27 mouse cellular contexts compared by ENCODE assay signal in genomic region chr5:24433993-24434392, GRCm38 (mm10).
"Had no signal": no experiment of that assay in that cellular context is flagged by ENCODE, and none has a peak within 500 bp of the region (broad histone marks: within the 10 kb centered on the region; RNA-seq: fewer than 3 reads in every experiment).

No protein-coding gene starts in this region.

- H3K9me3 ChIP-seq: heart, embryonic 10.5 days; heart, embryonic 12.5 days; heart, embryonic 15.5 days; hindbrain, embryonic 10.5 days; hindbrain, embryonic 12.5 days; intestine, embryonic 15.5 days; limb, embryonic 13.5 days; limb, embryonic 15.5 days; liver, embryonic 12.5 days had no signal

- H3K4me2 ChIP-seq: heart, embryonic 12.5 days; heart, embryonic 15.5 days; hindbrain, embryonic 12.5 days; hindbrain, embryonic 14.5 days; intestine, embryonic 15.5 days; limb, embryonic 13.5 days; limb, embryonic 15.5 days; liver, embryonic 12.5 days had no signal

- H3K4me3 ChIP-seq: gastrocnemius, adult 2 months; heart, adult 2 months; heart, embryonic 10.5 days; heart, embryonic 12.5 days; heart, embryonic 15.5 days; hindbrain, embryonic 10.5 days; hindbrain, embryonic 12.5 days; intestine, embryonic 15.5 days; layer of hippocampus, adult 2 months; limb, embryonic 13.5 days; limb, embryonic 15.5 days; liver, embryonic 12.5 days had no signal

- DNase-seq: gastrocnemius, adult 2 months; gastrocnemius, postnatal 10 days; gastrocnemius, postnatal 25 days; heart, adult 2 months; heart, postnatal 10 days; kidney, adult 18-20 months; kidney, adult 8-10 months; kidney, postnatal 10 days; kidney, postnatal 25 days; kidney, postnatal 4 days; layer of hippocampus, postnatal 36 days; left cerebral cortex, postnatal 4 days had no signal

- ATAC-seq: hindbrain, embryonic 16.5 days; inflammation-experienced regulatory T-cells, adult 6 months; intestine, embryonic 15.5 days; intestine, postnatal 0 days; liver, embryonic 12.5 days had no signal

- H3K27ac ChIP-seq: gastrocnemius, adult 2 months; heart, embryonic 10.5 days; hindbrain, embryonic 10.5 days; hindbrain, embryonic 12.5 days; hindbrain, embryonic 14.5 days; intestine, embryonic 15.5 days; layer of hippocampus, adult 2 months; limb, embryonic 13.5 days; limb, embryonic 15.5 days; liver, embryonic 12.5 days; liver, embryonic 14.5 days had no signal

- H3K27me3 ChIP-seq: heart, embryonic 12.5 days; heart, embryonic 15.5 days; hindbrain, embryonic 12.5 days; intestine, embryonic 15.5 days; limb, embryonic 13.5 days; limb, embryonic 15.5 days; liver, embryonic 12.5 days had no signal

- H3K4me1 ChIP-seq: heart, embryonic 10.5 days; hindbrain, embryonic 12.5 days; intestine, embryonic 15.5 days; liver, embryonic 12.5 days had no signal

- H3K9ac ChIP-seq: heart, embryonic 12.5 days; heart, embryonic 15.5 days; hindbrain, embryonic 12.5 days; hindbrain, embryonic 14.5 days; intestine, embryonic 15.5 days; limb, embryonic 13.5 days; limb, embryonic 15.5 days; liver, embryonic 12.5 days; liver, embryonic 14.5 days had no signal
